Mouse (Mus musculus) neural tube, embryonic 15.5 days (tissue): Measurements from ENCODE around the gene Crisp3. TPM values are rescaled to one million over a fixed set of nuclear protein-coding genes. Genes with fewer than 3 reads are reported as not detected.
"Not testable (repeated sequence)": the region's sequence is repeated elsewhere in the genome, so short reads cannot be mapped to it uniquely, and the experiment has no call there.

Experiments used
- ATAC-seq: fragments of 200-750 bp; cut with Nextera tagmentation; 2 replicates; pipeline ENCODE4 v1.8.0; 2017; ENCODE audit warnings: mild to moderate bottlenecking, moderate TSS enrichment, moderate library complexity; ENCODE audit not compliant: low FRiP score
- H3K27ac ChIP-seq: fragments of 300-500 bp; sonication (generic); replicated peaks from 2 replicates; pipeline ENCODE4 v1.5.1; 2015; ENCODE audit warnings: mild to moderate bottlenecking, inconsistent platforms
- H3K27me3 ChIP-seq: fragments of 300-500 bp; sonication (generic); replicated peaks from 2 replicates; pipeline ENCODE4 v1.6.1; 2015; ENCODE audit warnings: inconsistent platforms
- H3K36me3 ChIP-seq: fragments of 300-500 bp; sonication (generic); 2 replicates; pipeline ENCODE4 v1.6.1; 2015; ENCODE audit warnings: inconsistent platforms
- H3K4me1 ChIP-seq: fragments of 300-500 bp; sonication (generic); 2 replicates; pipeline ENCODE4 v1.6.1; 2015; ENCODE audit warnings: inconsistent platforms
- H3K4me2 ChIP-seq: fragments of 300-500 bp; sonication (generic); 2 replicates; pipeline ENCODE4 v1.6.1; 2015; ENCODE audit warnings: inconsistent platforms, mild to moderate bottlenecking, moderate library complexity
- H3K4me3 ChIP-seq: fragments of 300-500 bp; sonication (generic); replicated peaks from 2 replicates; pipeline ENCODE4 v1.5.1; 2015; ENCODE audit warnings: mild to moderate bottlenecking, inconsistent platforms
- H3K9ac ChIP-seq: fragments of 300-500 bp; sonication (generic); replicated peaks from 2 replicates; pipeline ENCODE4 v1.6.1; 2015; ENCODE audit warnings: mild to moderate bottlenecking, inconsistent platforms
- H3K9me3 ChIP-seq: fragments of 300-500 bp; sonication (generic); replicated peaks from 2 replicates; pipeline ENCODE4 v1.6.1; 2016; ENCODE audit warnings: inconsistent platforms
- WGBS: fragments of 180-500 bp; shearing (Covaris S2); methylation state at CpG from one replicate; pipeline ENCODE4 v1.1.7; 2015; ENCODE audit warnings: mixed read lengths; 5-methylcytosine and 5-hydroxymethylcytosine counted together
- polyA plus RNA-seq: library from polyadenylated mRNA; unstranded; fragments of >200 nt; fragmentation: Nextera tagmentation; extraction: Ambion mirVana; gene quantifications from 2 replicates; pipeline ENCODE4 v1.2.1, GENCODE M21; 2015

The Crisp3 gene
- polyA plus RNA-seq, result not detected in 2 replicates

DNA sequence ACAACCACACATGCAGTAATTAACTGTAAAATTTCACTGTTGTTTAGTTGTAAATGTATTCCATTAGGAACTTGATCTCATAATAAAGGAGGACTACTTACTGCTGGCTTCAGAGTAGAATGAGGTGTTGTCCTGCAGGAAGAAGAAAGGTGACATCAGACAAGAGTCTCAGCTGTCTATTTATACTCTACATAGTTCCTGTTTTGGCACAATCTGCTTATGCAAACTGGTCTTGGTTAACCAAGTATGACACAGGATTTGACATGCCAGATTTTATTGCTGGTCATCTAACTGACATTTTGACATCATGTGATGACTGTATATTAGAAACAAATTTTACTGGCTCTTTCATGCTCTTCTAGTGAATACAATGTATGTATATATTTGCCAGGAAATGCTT lies at the start of gene Crisp3:
Gene Crisp3 (minus strand): TSS at position 154 of the 400 bp plus-strand sequence.
- H3K4me3 ChIP-seq, result no peak within 1 kb of the TSS
- H3K4me2 ChIP-seq, result no peak within 1 kb of the TSS
- no peaks in the 10 kb centered on the region for H3K27me3 ChIP-seq
- H3K9ac ChIP-seq, result no peak within 1 kb of the TSS
- no peak within 1 kb of the TSS for H3K27ac ChIP-seq
- no peak for ATAC-seq
- no peaks in the 10 kb centered on the region for H3K9me3 ChIP-seq
- H3K36me3 ChIP-seq, result no peaks in the 10 kb centered on the region
- no peaks in the 10 kb centered on the region for H3K4me1 ChIP-seq

DNA sequence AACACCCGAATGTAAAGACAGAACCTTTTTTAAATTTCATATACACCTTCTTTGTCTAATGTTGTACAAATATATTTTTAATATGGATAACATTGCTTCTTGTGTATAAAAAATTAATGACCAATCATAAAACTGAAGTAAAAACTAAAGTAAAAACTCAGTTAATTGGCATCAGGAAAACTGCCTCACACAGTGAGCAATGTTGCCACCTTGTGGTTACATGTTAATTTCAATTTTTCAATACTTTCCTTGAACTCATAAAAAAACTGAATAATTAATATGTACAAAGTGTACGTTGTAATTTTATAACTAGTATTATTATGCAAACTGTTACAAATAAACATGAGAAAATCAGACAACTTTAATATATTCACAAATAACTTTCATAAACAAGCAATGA lies 43.3 kb upstream of the Crisp3 start:
- no peak overlapping the region for H3K4me2 ChIP-seq
- 84% methylated on average over 2 of the region's 2 CpGs for WGBS
- no peaks in the 10 kb centered on the region for H3K9me3 ChIP-seq
- H3K36me3 ChIP-seq, result no peaks in the 10 kb centered on the region
- no peaks in the 10 kb centered on the region for H3K27me3 ChIP-seq
- no peak overlapping the region for H3K9ac ChIP-seq
- no peak for ATAC-seq
- H3K4me3 ChIP-seq, result no peak overlapping the region
- H3K4me1 ChIP-seq, result no peaks in the 10 kb centered on the region
- no peak overlapping the region for H3K27ac ChIP-seq

DNA sequence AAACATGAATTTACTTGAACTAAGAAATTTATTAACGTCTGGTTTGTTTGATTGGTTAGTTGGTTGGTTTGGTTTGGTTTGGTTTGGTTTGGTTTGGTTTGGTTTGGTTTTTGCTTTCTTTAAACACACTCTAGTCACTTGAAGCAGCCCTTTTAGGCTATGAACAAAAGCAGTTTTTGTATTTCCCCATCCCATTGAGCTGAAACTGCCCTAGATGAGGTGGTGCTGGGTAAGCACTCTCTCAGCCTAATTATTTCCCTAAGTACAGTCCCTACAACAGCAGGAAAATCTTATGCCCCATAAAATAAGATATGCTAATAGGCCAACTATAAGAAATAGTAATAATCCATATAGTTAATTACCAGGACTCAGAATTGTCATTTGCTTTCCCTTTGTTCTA lies 33.4 kb upstream of the Crisp3 start:
- 85% methylated on average over 1 of the region's 1 CpGs for WGBS
- H3K27me3 ChIP-seq, result no peaks in the 10 kb centered on the region
- no peaks in the 10 kb centered on the region for H3K4me1 ChIP-seq
- no peak for ATAC-seq
- H3K9ac ChIP-seq, result no peak overlapping the region
- H3K4me2 ChIP-seq, result no peak overlapping the region
- no peaks in the 10 kb centered on the region for H3K36me3 ChIP-seq
- H3K4me3 ChIP-seq, result no peak overlapping the region
- no peak overlapping the region for H3K27ac ChIP-seq
- H3K9me3 ChIP-seq, result no peaks in the 10 kb centered on the region

DNA sequence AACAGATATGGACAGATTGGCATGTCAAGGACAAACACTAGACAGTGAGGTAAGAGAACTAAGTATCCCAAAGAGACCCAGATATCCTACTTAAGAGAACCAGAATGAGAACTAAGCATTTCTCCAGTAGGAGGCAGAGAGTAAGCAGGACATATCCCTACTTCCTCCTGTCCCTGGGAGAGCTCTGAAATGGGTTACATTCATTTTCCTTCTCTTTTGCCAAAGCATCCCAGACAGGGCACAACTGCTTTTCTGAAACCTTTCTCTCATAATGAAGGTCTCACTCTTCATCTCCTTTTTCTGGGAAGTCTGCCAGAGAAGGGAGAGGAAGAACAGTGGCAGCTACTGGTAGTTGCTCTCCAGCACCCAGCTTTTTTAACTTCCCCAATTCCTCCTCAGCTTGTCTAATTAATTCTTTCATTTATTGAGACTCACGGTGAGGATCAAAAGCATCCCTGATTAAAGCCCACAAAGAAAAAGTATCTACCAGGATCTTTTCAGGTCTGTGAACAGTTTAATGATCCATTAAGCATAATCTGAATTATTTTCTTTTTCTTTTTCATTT lies 32.9 kb upstream of the Crisp3 start:
- no peak for ATAC-seq
- Histone ChIP-seq H3K4me3 (no peak overlapping the region), H3K9ac (no peak overlapping the region), H3K36me3 (no peaks in the 10 kb centered on the region), H3K9me3 (no peaks in the 10 kb centered on the region), H3K27me3 (no peaks in the 10 kb centered on the region), H3K27ac (no peak overlapping the region), H3K4me1 (no peaks in the 10 kb centered on the region), H3K4me2 (no peak overlapping the region)
- WGBS, result 33% methylated on average over 1 of the region's 1 CpGs

DNA sequence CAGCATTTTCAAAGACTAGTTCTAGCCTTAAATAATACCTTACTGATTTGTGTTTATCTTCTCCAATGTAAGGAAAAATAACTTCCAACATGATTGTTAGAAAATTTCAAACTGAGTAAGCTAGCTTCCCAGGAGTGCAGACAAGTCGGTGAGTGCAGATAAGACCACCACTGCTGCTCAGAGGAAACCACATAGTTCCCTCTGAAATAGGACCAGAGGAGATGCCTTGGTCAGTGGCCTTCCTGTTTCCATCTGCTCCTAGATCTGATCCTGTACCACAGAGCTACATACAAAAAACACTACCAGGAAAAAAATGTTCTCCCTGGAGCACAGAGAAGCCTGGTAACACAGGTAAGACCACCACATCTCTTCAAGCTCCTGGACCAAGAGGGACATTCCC lies 10.4 kb upstream of the Crisp3 start:
- Histone ChIP-seq H3K36me3 (no peaks in the 10 kb centered on the region), H3K9me3 (no peaks in the 10 kb centered on the region), H3K4me1 (no peaks in the 10 kb centered on the region), H3K27me3 (no peaks in the 10 kb centered on the region), H3K9ac (no peak overlapping the region), H3K27ac (no peak overlapping the region), H3K4me2 (no peak overlapping the region), H3K4me3 (no peak overlapping the region)
- no peak for ATAC-seq
- WGBS, result 83% methylated on average over 1 of the region's 1 CpGs

DNA sequence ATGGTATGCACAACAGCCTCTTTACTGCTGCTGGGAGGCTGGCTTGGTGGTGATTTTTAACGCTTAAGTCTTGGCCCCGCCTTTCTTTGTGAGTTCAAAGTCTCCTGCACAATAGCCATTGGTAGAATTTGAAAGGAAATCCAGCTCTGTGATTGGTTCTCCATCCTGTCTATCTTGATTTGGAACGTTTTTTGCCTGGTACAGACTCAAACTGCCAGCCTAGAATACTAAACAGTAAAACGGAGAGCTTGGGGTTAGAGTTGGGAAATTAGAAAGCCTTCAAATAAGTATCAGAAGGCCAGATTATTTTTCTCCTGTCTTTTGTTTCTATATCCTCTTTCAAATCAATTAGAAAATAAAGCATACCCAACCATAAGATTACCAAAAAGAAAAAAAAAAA lies 33.5 kb downstream of the Crisp3 start, which contains the start of gene Pgk2:
Gene Pgk2 (minus strand): TSS at position 101 of the 400 bp plus-strand sequence.
- Histone ChIP-seq H3K4me3 (no peak within 1 kb of the TSS), H3K4me1 (no peaks in the 10 kb centered on the region), H3K9ac (no peak within 1 kb of the TSS), H3K9me3 (no peaks in the 10 kb centered on the region), H3K27me3 (no peaks in the 10 kb centered on the region), H3K36me3 (no peaks in the 10 kb centered on the region), H3K27ac (no peak within 1 kb of the TSS), H3K4me2 (no peak within 1 kb of the TSS)
- 78% methylated on average over 4 of the region's 4 CpGs for WGBS
- no peak for ATAC-seq

DNA sequence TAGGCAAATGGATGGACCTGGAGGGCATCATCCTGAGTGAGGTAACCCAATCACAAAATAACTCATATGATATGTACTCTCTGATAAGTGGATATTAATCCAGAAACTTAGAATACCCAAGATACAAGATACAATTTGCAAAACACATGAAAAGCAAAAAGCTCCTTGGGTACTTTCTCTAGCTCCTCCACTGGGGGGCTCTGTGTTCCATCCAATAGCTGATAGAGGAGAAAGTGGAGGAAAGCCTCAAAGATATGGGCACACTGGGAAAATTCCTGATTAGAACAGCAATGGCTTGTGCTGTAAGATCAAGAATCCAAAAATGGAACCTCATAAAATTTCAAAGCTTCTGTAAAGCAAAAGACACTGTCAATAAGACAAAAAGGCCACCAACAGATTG lies 40.3 kb downstream of the Crisp3 start:
- H3K4me2 ChIP-seq, H3K4me3 ChIP-seq, H3K9me3 ChIP-seq, H3K36me3 ChIP-seq, H3K27ac ChIP-seq, H3K9ac ChIP-seq, H3K27me3 ChIP-seq, H3K4me1 ChIP-seq, ATAC-seq: not testable (repeated sequence)

DNA sequence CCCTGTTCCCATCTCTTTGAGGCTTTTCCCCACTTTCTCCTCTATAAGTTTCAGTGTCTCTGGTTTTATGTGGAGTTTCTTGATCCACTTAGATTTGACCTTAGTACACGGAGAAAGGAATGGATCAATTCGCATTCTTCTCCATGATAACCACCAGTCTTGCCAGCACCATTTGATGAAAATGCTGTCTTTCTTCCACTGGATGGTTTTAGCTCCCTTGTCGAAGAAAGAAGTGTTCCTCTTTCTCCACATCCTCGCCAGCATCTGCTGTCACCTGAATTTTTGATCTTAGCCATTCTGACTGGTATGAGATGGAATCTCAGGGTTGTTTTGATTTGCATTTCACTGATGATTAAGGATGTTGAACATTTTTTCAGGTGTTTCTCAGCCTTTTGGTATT lies 51.9 kb downstream of the Crisp3 start:
- H3K9ac ChIP-seq, H3K4me2 ChIP-seq, H3K36me3 ChIP-seq, H3K4me1 ChIP-seq, H3K27me3 ChIP-seq, H3K4me3 ChIP-seq, ATAC-seq, H3K9me3 ChIP-seq, H3K27ac ChIP-seq: not testable (repeated sequence)
- 83% methylated on average over 4 of the region's 4 CpGs for WGBS

Other genes starting within 250 kb of the Crisp3 start
- gene AC192777.2, start 146.8 kb downstream of the Crisp3 start, polyA plus RNA-seq, result not detected in 2 replicates
- gene Pgk2, start 33.6 kb downstream of the Crisp3 start, polyA plus RNA-seq, result not detected in 2 replicates
- gene Crisp1, start 76.9 kb upstream of the Crisp3 start, polyA plus RNA-seq, result not detected in 2 replicates